Mouse (Mus musculus) ES-E14 (cell line): ENCODE measurements around the gene Fam92b. TPM values are rescaled to one million over a fixed set of nuclear protein-coding genes. Genes with fewer than 3 reads are reported as not detected.

Source experiments
- DNase-seq: peaks from one replicate; pipeline ENCODE4 v3.0.0-alpha.2; 2013; ENCODE audit warnings: low read depth, low spot score
- H3K27ac ChIP-seq: 2 replicates; pipeline ENCODE4 v1.5.1; 2012; ENCODE audit warnings: low read depth, mild to moderate bottlenecking, low read length, moderate library complexity, mixed read lengths; ENCODE audit not compliant: poor library complexity, insufficient read depth, severe bottlenecking
- H3K36me3 ChIP-seq: 2 replicates; pipeline ENCODE4 v1.6.1; 2012; ENCODE audit warnings: mild to moderate bottlenecking, low read length, moderate library complexity, mixed read lengths; ENCODE audit not compliant: control insufficient read depth, poor library complexity, insufficient read depth, severe bottlenecking
- H3K4me1 ChIP-seq, 2 experiments: fragments of 150-350 bp in 1 of 2; sonication (generic) in 1 of 2; 2 replicates each; pipeline ENCODE4 v1.6.1; 2012; ENCODE audit warnings: low read length in 2 of 2, mild to moderate bottlenecking in 1 of 2, mixed read lengths in 1 of 2; ENCODE audit not compliant: control insufficient read depth in 2 of 2, insufficient read depth in 2 of 2, poor library complexity in 1 of 2
- H3K4me3 ChIP-seq, 2 experiments: fragments of 150-350 bp in 1 of 2; sonication (generic) in 1 of 2; 2 replicates each; pipeline ENCODE4 v1.5.1; 2012; ENCODE audit warnings: low read length in 2 of 2, low read depth in 1 of 2, mild to moderate bottlenecking in 1 of 2, mixed read lengths in 1 of 2; ENCODE audit not compliant: insufficient read depth in 1 of 2, poor library complexity in 1 of 2, severe bottlenecking in 1 of 2
- H3K9ac ChIP-seq: 2 replicates; pipeline ENCODE4 v1.6.1; 2012; ENCODE audit warnings: low read depth, mild to moderate bottlenecking, low read length, mixed read lengths; ENCODE audit not compliant: poor library complexity, insufficient read depth, severe bottlenecking
- H3K9me3 ChIP-seq: fragments of 150-350 bp; sonication (generic); 2 replicates; pipeline ENCODE4 v1.6.1; 2012; ENCODE audit warnings: low read depth, mild to moderate bottlenecking, low read length; ENCODE audit not compliant: control insufficient read depth, insufficient read depth
- CHD2 ChIP-seq: IDR thresholded peaks from 2 replicates; pipeline ENCODE4 v1.6.1; 2014; ENCODE audit warnings: mild to moderate bottlenecking, low read depth, low read length, inconsistent platforms
- HCFC1 ChIP-seq: IDR thresholded peaks from 2 replicates; pipeline ENCODE4 v1.6.1; 2012; ENCODE audit warnings: low read length, inconsistent platforms, borderline replicate concordance; ENCODE audit not compliant: insufficient read depth
- MAFK ChIP-seq: IDR thresholded peaks from 2 replicates; pipeline ENCODE4 v1.6.1; 2014; ENCODE audit warnings: mild to moderate bottlenecking, low read depth, low read length, inconsistent platforms; ENCODE audit not compliant: insufficient read depth
- ZC3H11A ChIP-seq: IDR thresholded peaks from 2 replicates; pipeline ENCODE4 v1.6.1; 2012; ENCODE audit warnings: low read depth, mild to moderate bottlenecking, inconsistent platforms, low read length, borderline replicate concordance
- ZNF384 ChIP-seq: IDR thresholded peaks from 2 replicates; pipeline ENCODE4 v1.6.1; 2012; ENCODE audit warnings: low read depth, low read length, inconsistent platforms
- in situ Hi-C, 2 experiments: fragments of 600-800 bp; cut with MboI; formaldehyde crosslinking; loops; one replicate each; pipeline ENCODE4 v1.15.1; 2025; ENCODE audit warnings: low sequenced_read_pairs in 2 of 2, inconsistent platforms in 1 of 2; ENCODE audit not compliant: unreplicated experiment in 2 of 2
- total RNA-seq: library from RNA; depleted of rRNA; stranded (reverse); fragments of 300-350 nt; gene quantifications from 2 replicates; pipeline ENCODE4 v1.2.3, GENCODE M21; 2012; rRNA removed

Fam92b gene
- total RNA-seq, 1 experiment, result not detected

- Histone ChIP-seq H3K36me3 (no peaks in the 10 kb centered on the region), H3K4me1 (no peaks in the 10 kb centered on the region), H3K27ac (no peak overlapping the region), H3K9ac (no peak overlapping the region), H3K9me3 (no peaks in the 10 kb centered on the region), H3K4me3 (no peak overlapping the region)
- DNase-seq, result no peak
- in situ Hi-C loops, result no loop called here
- TF ChIP-seq HCFC1, result no peak
- TF ChIP-seq MAFK, result no peak
- no peak for TF ChIP-seq CHD2
- no peak for TF ChIP-seq ZNF384
- no peak for TF ChIP-seq ZC3H11A
These were observed 59.1 kb downstream of the Fam92b start for GRCm38 (mm10) chr8:120118162-120118561.

GRCm38 (mm10) chr8:120116600-120116999, 60.7 kb downstream of the Fam92b start:
- no peaks in the 10 kb centered on the region for H3K36me3 ChIP-seq
- H3K27ac ChIP-seq, result no peak overlapping the region
- no peaks in the 10 kb centered on the region for H3K4me1 ChIP-seq
- no peaks in the 10 kb centered on the region for H3K9me3 ChIP-seq
- in situ Hi-C loops, result no loop called here
- no peak overlapping the region for H3K4me3 ChIP-seq
- H3K9ac ChIP-seq, result no peak overlapping the region
- no peak for DNase-seq
- no peak for TF ChIP-seq HCFC1
- no peak for TF ChIP-seq MAFK
- no peak for TF ChIP-seq ZC3H11A
- no peak for TF ChIP-seq CHD2
- no peak for TF ChIP-seq ZNF384

Other genes with a start within 250 kb of the Fam92b start
- 4.4 and 12.1 TPM in 2 replicates for gene Crispld2, start 185.0 kb downstream of the Fam92b start, total RNA-seq
- gene Zdhhc7, start 76.0 kb downstream of the Fam92b start, total RNA-seq, result 29.9 and 35.4 TPM in 2 replicates
- 0.54 and 0.58 TPM in 2 replicates for gene 6430548M08Rik, start 63.3 kb downstream of the Fam92b start, total RNA-seq
- gene Gse1, start 51.0 kb upstream of the Fam92b start, total RNA-seq, result 21.4 and 32.7 TPM in 2 replicates